Mouse (Mus musculus) heart, adult 9 months (tissue): Measurements from ENCODE around the gene 1700016H13Rik.

Experiments used
- DNase-seq, 2 experiments: peaks; one replicate each; pipeline ENCODE4 v3.0.0; 2022; ENCODE audit warnings: low spot score in 2 of 2

The 1700016H13Rik gene

GRCm38 (mm10) chr5:103673611-103674010, 17.8 kb upstream of the 1700016H13Rik start:
- no peak for DNase-seq

GRCm38 (mm10) chr5:103671858-103672257, 16.0 kb upstream of the 1700016H13Rik start:
- DNase-seq = no peak

GRCm38 (mm10) chr5:103665876-103666275, 10.1 kb upstream of the 1700016H13Rik start:
- DNase-seq = no peak

GRCm38 (mm10) chr5:103664932-103665331, 9.1 kb upstream of the 1700016H13Rik start:
- DNase-seq = no peak

- peak; percentile 23 to 43 for DNase-seq
Observed at GRCm38 (mm10) chr5:103659571-103659970, 3.8 kb upstream of the 1700016H13Rik start.

GRCm38 (mm10) chr5:103658921-103659320, 3.1 kb upstream of the 1700016H13Rik start:
- DNase-seq = no peak

- DNase-seq = no peak
Observed at GRCm38 (mm10) chr5:103654780-103655179, 1.0 kb downstream of the 1700016H13Rik start.

- no peak for DNase-seq
Observed at GRCm38 (mm10) chr5:103654225-103654624, 1.6 kb downstream of the 1700016H13Rik start.

GRCm38 (mm10) chr5:103647320-103647719, 8.5 kb downstream of the 1700016H13Rik start:
- DNase-seq = no peak

- no peak for DNase-seq
Observed at GRCm38 (mm10) chr5:103644167-103644566, 11.6 kb downstream of the 1700016H13Rik start.

GRCm38 (mm10) chr5:103637162-103637561, 18.6 kb downstream of the 1700016H13Rik start:
- DNase-seq = no peak

- no peak for DNase-seq
Observed at GRCm38 (mm10) chr5:103629854-103630580, 25.8 kb downstream of the 1700016H13Rik start.

- DNase-seq = peak; percentile 95 to 98
Observed at GRCm38 (mm10) chr5:103629111-103629764, 26.6 kb downstream of the 1700016H13Rik start, which contains the start of gene Slc10a6. Gene Slc10a6, minus strand, starts transcription at chr5:103629403.

- DNase-seq = no peak
Observed at GRCm38 (mm10) chr5:103628499-103628898, 27.3 kb downstream of the 1700016H13Rik start.

- no peak for DNase-seq
Observed at GRCm38 (mm10) chr5:103624831-103625230, 31.0 kb downstream of the 1700016H13Rik start.

GRCm38 (mm10) chr5:103622321-103622720, 33.5 kb downstream of the 1700016H13Rik start:
- no peak for DNase-seq

- peak; percentile 66 to 70 for DNase-seq
Observed at GRCm38 (mm10) chr5:103620301-103620973, 35.4 kb downstream of the 1700016H13Rik start.

- no peak for DNase-seq
Observed at GRCm38 (mm10) chr5:103617191-103617590, 38.6 kb downstream of the 1700016H13Rik start.

GRCm38 (mm10) chr5:103614356-103614755, 41.5 kb downstream of the 1700016H13Rik start:
- no peak for DNase-seq

- no peak for DNase-seq
Observed at GRCm38 (mm10) chr5:103612316-103612715, 43.5 kb downstream of the 1700016H13Rik start.

- DNase-seq = no peak
Observed at GRCm38 (mm10) chr5:103610856-103611472, 44.8 kb downstream of the 1700016H13Rik start.

- DNase-seq = no peak
Observed at GRCm38 (mm10) chr5:103610148-103610547, 45.7 kb downstream of the 1700016H13Rik start.
